Mouse (Mus musculus): ENCODE measurements around the gene Ajm1.

The Ajm1 gene

GRCm38 (mm10) chr2:25534178-25534865 lies 47.2 kb downstream of the Ajm1 start:
- no peak for DNase-seq (ENCODE audit: low read depth, low spot score)

DNA sequence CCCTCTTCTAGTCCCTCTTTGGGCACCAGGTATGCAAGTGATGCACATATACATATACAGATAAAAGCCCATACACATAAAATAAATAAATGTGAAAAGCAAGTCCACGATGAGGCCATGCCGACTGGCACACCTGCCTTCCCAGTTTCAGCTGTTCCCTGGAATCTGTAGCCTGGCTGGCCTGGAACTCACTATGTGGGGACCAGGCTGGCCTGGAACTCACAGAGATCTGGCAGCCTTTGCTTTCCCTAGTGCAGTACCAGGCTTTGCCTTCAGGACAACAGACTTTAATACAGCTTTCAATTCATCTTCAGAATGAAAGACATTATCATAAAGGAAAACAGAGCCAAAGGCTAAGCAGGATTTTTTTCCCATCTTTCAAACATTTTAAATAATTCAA lies 47.9 kb downstream of the Ajm1 start:
- no peak for DNase-seq (ENCODE audit: low read depth, low spot score)

DNA sequence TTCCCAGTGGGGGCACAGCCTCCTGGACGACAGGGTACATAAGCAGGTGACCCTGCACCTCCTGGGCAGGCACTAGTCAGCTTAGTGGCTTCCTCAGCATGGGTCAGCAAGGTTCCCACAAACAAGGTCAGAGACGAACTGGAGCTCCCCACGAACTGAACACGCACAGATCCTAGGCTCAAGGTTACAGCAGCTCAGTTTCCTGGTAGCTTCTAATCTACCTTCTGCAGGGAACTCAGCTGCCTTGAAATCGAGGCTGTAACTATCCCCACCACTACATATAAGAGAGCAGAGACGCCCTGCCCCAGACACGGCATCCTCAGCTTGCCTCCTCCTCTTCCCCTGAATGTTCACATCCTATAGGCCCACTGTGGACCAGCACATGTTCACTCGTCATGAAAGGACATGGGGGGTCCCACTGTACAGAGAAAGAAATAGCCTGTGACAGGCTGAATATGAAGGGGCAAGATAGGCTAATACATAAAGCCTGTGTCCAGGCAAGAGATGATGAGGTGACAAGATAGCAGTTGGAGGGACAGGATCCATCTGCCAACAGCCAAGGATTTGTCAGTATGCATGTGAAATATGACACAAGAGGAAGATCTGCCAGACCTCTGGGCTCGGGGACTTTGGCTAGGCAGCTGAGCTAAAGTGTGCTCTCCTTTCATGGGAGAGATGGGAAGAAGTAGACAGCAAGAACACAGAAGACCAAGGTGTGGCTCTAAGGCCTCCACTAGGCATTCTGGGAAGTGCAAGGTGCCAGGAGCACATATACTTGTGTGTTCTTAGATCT lies 54.9 kb downstream of the Ajm1 start:
- no peak for DNase-seq (ENCODE audit: low read depth, low spot score)

Data from telencephalon, adult 2 months (tissue).